Mouse (Mus musculus): ENCODE results near the gene Insl3.

- TF ChIP-seq POLR2A (IDR thresholded peaks at IDR 0.05; ENCODE audit: borderline replicate concordance, low read depth, low read length) (no peak), CTCF (IDR thresholded peaks at IDR 0.05; ENCODE audit: low read depth, low read length) (no peak)
Observed at GRCm38 (mm10) chr8:71666855-71667254, 22.2 kb upstream of the Insl3 start.

Measured in bone marrow macrophage, adult 2 months (primary cell).